Mouse (Mus musculus) spleen, postnatal 4 days (tissue): ENCODE measurements at regions not wholly inside any gene's neighbourhood (a gene's known extent, or its start where the extent isn't known, plus 50 kb on each side); places are given as distances from the start of the nearest gene placed in this dataset.

Experiments used
- DNase-seq, 2 experiments: peaks; one replicate each; pipeline ENCODE4 v3.0.0; 2022; ENCODE audit warnings: low spot score in 2 of 2

DNA sequence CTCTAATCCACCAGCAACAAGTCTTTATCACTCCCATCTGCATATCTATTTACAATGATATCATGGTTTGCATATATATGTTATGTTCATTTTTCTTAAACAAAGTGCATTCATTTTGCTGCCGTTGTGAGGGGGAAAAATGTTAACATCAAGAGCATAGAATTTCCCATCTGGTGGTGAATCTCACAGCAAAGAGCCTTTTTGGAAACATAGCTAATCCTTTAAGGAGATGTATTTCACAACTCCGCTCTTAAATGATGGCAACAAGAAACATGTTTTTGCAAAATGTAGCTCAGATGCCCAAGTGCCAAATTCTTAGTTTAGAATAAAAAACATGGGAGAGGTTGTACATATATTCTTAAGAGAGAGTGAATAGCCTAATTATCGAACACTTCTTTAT lies 99.3 kb upstream of the Col1a2 start:
- no peak for DNase-seq

DNA sequence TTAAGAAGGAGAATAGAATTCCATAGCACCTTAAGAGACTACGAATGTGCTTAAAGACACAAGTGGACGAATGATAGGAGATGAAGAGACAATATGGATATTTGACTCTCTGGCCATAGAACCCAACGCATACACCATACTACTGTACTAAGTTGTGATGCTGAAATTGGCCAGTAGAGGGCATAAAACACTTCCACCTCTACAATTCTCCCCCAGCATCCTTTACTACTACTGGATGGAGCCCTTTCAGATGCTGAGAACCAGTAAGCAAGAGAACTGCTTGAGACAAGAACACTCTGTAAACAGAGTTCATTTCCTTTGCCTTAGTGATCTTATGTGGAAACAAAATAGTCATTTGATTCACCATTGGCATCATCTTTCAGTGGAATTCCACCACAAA lies 96.9 kb upstream of the Col1a2 start:
- no peak for DNase-seq

DNA sequence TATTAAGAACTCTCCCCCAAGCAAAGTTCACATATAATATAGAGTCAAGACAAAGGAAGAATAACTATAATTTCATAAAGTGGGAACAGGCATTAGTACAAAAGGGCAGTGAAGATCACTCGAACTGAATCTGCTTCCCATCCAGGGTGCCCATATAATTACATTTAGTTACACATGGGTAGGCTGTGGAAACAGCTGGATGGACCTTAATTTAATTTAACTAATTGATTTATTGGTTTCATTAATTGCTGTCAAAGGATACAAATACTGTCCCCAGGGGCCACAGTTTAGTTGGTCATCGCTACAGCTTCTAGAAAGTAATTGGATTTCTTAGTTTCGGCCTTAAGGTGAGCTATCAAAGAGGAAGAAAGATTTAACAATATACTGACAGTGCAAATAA lies 91.4 kb upstream of the Col1a2 start:
- no peak for DNase-seq

DNA sequence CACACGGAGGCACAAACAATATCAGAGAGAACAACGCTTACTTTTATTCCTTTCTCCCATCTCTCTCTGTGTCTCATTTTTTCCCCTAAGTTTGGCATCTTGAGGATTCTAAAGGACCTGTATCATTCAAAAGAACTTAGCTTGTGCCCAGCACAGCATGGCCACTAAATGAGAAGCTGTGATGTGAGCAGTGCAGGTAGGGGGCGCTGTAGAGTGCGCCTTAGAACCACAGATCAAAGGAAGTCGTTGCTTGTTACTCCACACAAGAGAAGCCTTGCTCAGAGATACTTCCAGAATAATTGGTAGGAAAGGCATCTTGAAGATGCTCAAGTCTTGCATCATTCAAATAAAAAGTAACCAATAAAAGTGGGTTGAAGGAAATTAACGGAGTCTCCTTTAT lies 90.4 kb upstream of the Col1a2 start:
- peak in 1 of 2 experiments; percentile 65 for DNase-seq

DNA sequence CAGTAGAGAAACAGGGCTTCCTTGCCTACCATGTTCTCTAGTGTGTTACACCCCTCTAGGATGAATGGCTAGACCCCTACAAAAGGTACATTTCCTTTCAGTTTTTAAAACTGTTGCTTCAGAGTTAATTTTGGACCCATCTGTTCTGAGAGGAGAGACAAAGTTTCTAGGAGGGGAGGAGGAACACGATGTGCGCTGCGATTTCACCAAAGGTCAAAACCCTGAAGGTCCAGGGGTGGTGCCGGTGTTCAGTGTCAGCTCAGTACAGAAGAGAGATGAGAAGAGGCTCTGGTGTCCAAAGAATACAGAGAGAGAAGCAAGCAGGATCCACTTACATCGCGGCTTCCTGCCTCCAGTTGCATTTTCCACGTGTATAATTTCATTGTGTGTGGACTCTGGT lies 89.4 kb upstream of the Col1a2 start:
- no peak for DNase-seq

DNA sequence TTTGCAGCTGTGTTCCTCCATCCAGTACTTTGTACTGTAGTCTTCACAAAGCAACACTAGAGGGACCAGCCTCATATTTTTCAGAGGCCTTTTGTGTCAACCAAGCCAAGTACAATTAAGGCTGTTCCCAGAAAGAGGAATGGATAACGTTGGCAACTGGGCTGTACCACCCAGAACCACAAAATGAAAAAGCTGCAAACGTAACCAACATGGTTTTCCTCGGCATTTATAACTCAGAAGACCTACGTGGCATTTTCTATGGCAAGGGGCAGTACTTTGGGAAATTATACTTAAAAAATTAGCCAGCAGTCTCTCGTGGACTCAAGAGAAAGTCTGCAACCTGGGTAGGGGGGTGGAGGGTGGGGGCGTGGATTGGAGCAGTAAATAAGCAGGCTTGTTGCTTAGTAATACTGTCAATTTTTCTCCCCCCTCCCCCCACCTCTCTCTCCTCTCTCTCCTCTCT lies 87.3 kb upstream of the Col1a2 start:
- no peak for DNase-seq

DNA sequence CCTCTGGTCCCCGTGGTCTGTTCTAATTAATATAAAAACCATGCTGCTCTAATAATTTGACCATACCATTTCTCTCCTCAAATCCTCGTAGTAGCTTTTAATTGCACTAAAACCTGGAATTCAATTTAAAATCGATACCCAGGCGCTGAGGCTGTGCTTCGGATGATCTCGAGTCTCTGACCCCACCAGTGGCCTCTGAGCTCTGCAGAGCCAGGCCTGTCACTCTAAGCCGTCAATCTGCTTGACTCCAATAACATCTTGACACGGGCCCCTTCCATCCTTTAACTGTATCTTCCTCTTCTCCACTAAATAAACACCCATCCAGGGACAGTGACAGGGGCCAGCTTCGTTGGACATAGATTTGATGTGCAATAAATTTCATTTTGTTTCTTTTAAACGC lies 86.2 kb upstream of the Col1a2 start:
- DNase-seq: no peak

DNA sequence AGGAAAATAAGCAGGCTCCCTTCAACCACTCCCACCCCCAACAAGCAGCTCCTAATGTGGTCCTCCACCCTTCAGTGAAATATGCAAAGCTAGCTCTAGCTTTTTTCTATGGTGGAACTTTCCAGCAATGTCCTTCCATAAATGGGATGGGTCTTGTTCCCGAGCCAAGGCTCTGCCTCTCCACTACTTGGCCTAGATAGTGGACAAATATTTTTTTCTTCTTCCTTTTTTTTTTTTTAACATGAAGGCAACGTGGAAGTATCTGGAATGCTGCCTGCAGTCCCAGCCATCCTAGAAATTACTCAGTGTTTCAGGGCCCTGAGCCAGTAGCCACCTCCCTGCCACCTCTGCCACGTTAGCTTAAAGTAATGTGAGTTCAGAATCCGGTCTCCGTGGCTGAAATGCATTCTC lies 85.7 kb upstream of the Col1a2 start:
- DNase-seq: no peak

DNA sequence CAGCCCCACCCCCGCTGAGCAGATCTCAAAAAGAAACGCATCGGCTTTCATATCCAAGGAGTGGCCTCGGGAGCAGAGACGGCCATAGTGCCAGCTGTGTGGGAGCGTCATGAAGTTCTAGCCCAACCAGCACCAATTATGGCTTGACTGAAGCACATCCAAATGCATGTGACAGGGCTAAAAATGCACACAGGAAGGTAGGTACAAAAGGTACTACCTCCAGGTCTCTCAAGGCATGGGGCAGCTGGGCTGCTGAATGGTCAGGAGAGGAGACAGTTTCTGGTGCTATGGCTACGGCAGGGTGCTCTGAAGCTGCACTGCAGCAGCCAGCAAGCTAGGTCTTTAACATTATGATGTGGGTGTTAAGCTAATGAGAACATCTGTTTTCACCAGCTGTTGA lies 83.1 kb upstream of the Col1a2 start:
- DNase-seq: no peak

DNA sequence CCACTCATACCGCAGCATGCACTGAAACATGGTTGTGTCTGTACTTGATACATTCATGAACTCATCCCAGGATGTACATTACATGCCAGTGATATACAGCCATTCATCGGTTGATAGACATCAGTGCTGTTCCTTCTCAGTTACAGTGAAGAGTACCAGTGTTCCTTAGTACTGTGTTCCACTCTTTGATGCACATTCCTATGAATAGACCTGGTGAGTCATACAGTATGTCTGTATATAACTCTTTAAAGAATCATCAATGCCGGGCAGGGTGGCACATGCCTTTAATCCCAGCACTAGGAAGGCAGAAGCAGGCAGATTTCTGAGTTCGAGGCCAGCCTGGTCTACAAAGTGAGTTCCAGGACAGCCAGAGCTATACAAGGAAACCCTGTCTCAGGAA lies 77.5 kb upstream of the Col1a2 start:
- DNase-seq: no peak

DNA sequence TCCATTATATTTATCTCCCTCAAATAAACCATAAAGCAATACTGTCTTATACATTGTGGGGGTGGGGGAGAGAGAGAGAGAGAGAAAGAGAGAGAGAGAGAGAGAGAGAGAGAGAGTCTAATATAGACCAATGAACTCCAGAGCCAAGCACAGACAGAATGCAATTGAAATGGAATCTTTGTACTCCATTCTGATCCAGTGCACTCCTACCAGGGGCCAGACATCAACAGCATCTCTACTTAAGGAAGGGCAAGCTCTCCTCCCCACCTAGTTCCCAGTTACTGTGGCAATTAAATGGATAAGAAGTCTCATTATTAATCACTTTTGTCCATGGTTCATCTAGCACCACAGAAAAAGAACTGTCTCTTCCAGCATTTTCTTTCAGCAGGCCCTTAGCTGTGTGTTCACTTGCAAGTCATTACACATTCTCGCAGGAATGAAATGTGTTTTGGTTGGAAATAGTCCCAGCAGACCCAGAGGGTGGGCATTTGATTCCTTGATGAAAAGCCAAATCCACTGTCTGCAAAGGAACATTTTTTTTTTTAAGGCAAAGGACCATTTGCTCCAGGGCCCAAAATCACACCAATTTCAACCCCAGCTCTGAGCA lies 73.8 kb upstream of the Col1a2 start:
- DNase-seq: no peak

DNA sequence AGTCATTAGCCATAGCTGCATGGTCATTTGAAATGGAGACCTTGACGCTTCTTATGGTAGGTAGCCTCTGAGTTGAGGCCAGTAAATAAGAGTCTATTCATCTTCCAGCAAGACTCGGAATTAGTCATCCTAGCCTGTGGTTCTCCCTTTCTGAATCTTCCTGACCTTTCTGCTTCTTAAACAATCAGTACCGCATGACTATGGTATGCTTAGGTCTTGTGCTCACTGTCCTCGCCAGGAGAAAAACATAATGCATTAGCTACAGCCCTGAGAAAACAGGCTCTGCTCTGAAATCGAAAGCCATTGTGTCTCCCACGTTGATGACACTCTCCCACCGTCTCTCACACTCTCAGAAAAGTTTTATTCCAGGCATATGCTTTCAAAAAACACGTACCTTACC lies 72.4 kb upstream of the Col1a2 start:
- no peak for DNase-seq

DNA sequence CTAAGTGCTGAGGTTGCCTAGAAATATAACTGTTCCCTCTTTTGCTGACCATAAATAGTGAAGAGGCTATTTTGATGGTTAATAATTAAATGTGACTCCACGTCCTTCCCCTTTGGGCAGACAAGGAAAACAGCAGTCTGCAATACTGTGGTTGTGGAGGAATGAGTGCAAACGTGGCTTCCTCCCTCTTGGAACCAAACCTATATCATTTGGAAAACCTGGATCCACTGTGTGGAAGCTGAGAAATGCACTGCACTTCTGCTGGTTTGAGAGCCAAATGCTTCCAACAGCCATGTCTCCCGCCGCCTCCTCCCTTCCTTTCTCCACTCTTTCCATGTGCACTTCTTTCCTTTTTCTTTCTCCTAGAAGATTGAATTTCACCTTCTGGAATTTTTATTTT lies 68.2 kb upstream of the Col1a2 start:
- DNase-seq: no peak

DNA sequence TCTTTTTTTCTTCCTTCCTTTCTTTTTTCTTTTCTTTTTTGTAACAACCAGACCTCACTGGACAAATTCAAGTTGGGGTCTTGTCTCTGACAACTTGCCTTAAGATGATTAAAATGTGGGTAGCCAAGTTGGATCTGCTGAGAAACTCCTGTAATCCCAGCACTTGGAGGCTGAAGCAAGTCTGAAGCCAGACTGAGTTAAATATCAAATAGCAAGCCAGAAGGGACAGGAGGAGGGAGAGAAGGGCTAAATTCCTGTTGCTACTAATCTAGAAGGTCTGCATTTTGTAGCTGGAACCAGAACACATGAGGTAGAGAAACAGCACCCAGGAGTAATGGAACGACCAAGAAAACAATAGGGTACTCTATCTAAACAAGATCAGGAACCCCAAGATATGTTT lies 67.7 kb upstream of the Col1a2 start:
- no peak for DNase-seq

DNA sequence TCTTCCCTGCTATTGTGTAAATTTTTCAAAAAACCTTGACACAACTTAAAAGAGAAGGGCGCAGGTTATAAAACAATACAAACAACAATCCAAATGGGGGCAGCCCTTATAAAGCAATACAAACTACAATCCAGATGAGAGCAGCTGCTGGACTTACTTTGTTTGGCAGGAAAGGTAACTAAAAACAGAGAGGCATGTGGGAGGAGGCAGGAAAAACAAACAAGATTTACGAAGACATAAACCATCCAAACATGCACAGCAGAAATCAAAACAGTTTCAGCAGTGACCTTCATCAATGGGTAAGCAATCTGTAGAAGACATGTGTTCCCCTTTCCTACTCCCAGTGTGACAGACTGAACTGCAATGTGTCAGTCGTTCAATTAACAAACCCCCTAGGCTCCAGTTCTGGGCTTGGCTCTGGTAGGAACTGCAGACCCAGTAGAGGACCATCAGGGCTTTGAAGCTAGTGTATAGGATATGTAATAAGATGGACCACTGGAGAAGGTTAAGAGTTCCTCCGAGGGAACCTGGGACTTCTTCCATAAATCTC lies 62.9 kb upstream of the Col1a2 start:
- DNase-seq: no peak

DNA sequence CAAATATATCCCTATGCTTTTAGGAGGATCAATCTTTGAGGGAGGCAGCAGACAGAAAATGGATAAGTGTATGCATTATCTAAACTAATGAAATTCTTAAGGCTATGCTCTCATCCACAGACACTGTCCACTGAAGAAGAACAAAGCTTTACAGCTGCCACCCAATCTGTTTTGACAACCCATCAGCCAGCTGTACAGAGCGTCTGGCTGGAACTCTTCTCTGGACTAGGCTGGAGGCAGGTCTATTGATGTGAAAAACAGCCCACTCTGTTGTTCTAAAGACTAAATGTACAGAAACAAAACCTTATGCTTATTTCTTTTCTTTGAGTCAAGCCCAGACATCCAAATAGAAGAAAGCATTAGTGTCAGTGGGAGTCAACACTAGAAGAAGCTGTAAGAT lies 58.7 kb upstream of the Col1a2 start:
- no peak for DNase-seq

DNA sequence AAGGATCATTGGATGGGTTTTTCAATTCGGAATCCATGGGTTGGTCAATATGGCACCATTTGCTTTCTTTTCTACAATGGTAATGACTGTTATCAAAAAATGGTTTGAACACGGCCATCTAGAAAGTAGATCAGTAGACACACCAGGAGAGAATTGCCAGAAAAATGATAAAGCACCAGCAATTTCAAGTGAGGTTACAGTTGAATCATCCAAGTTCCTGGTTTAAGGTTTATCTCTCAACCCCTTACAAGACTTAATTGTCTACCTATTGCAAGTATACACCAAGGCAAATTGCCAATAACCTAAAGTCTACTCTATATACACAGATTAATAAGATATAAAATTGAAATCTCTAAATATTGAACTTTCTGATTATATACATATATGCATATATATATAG lies 53.4 kb upstream of the Col1a2 start:
- no peak for DNase-seq
